In genomic region chr2:79498990-79499755, GRCm38 (mm10) we compare ENCODE assay signal across 8 mouse cellular contexts. TPM values are rescaled to one million over a fixed set of nuclear protein-coding genes. Genes with fewer than 3 reads are reported as not detected.
DNase-seq lines count a peak whose midpoint lies in the region; ATAC-seq and TF ChIP-seq lines count a peak whose summit lies in the region.

No protein-coding gene starts in this region.

- ATAC-seq in kidney, postnatal 0 days (replicated peaks; ENCODE audit: low FRiP score, low read depth): peak; percentile 68
- peak; percentile 72 for ATAC-seq in neural tube, embryonic 11.5 days (ENCODE audit: insufficient read depth, low FRiP score, low TSS enrichment)

- no peak overlapping the region for H3K4me2 ChIP-seq in kidney, postnatal 0 days (ENCODE audit: low read length)
- no peak overlapping the region for H3K4me2 ChIP-seq in neural tube, embryonic 11.5 days (ENCODE audit: low read depth)

- peak; percentile 41 for DNase-seq in adrenal gland, adult 2 months
- peak; percentile 60 for DNase-seq in embryo, embryonic 11.5 days (ENCODE audit: low read depth, low spot score)
- DNase-seq in heart, adult 8-10 months (ENCODE audit: low spot score): peak; percentile 29
- peak; percentile 93 for DNase-seq in kidney, postnatal 0 days (ENCODE audit: low spot score)
- peak; percentile 55 for DNase-seq in liver, adult 2 months (ENCODE audit: extremely low read depth, low read depth, low spot score)
- peak; percentile 81 for DNase-seq in neural tube, embryonic 11.5 days (ENCODE audit: low spot score)
- DNase-seq in testis, postnatal 10 days (ENCODE audit: low spot score): peak; percentile 82

- H3K27me3 ChIP-seq in C2C12 (ENCODE audit: control insufficient read depth, insufficient read depth, insufficient read length): no peaks in the 10 kb centered on the region
- no peaks in the 10 kb centered on the region for H3K27me3 ChIP-seq in kidney, postnatal 0 days (ENCODE audit: insufficient read depth, low read length)
- no peaks in the 10 kb centered on the region for H3K27me3 ChIP-seq in liver, adult 2 months (ENCODE audit: control insufficient read depth, insufficient read depth, low read length)
- no peaks in the 10 kb centered on the region for H3K27me3 ChIP-seq in neural tube, embryonic 11.5 days (ENCODE audit: control insufficient read depth, insufficient read depth, low read length)

- H3K4me1 ChIP-seq in kidney, postnatal 0 days (replicated peaks; ENCODE audit: insufficient read depth, low read length): no peaks in the 10 kb centered on the region
- H3K4me1 ChIP-seq in liver, adult 2 months (ENCODE audit: control insufficient read depth, insufficient read depth, low read length): no peaks in the 10 kb centered on the region
- H3K4me1 ChIP-seq in neural tube, embryonic 11.5 days (ENCODE audit: control insufficient read depth, insufficient read depth, low read length): no peaks in the 10 kb centered on the region

- H3K79me3 ChIP-seq in C2C12 (ENCODE audit: low read depth): no peaks in the 10 kb centered on the region

- H3K79me2 ChIP-seq in C2C12 (ENCODE audit: control insufficient read depth, insufficient read depth): no peaks in the 10 kb centered on the region
- H3K79me2 ChIP-seq in liver, adult 2 months (ENCODE audit: control insufficient read depth, insufficient read depth, low read length): no peaks in the 10 kb centered on the region

- 24% methylated on average over 10 of the region's 10 CpGs for whole genome bisulfite sequencing in kidney, postnatal 0 days
- WGBS in liver, adult 2 months: 19% methylated on average over 10 of the region's 10 CpGs
- WGBS in neural tube, embryonic 11.5 days: 27% methylated on average over 10 of the region's 10 CpGs

- H3K4me3 ChIP-seq in C2C12 (ENCODE audit: insufficient read depth, poor library complexity, severe bottlenecking): no peak overlapping the region
- no peak overlapping the region for H3K4me3 ChIP-seq in kidney, postnatal 0 days (replicated peaks; ENCODE audit: low read depth, low read length)
- no peak overlapping the region for H3K4me3 ChIP-seq in liver, adult 2 months (ENCODE audit: insufficient read depth, low read depth, low read length)
- no peak overlapping the region for H3K4me3 ChIP-seq in neural tube, embryonic 11.5 days (ENCODE audit: low read depth, low read length)

- peak; percentile 80 for TF ChIP-seq CTCF in C2C12 (IDR thresholded peaks at IDR 0.05; ENCODE audit: control insufficient read depth, insufficient read depth, insufficient read length)
- peak; percentile 93 for TF ChIP-seq CTCF in kidney, postnatal 0 days (IDR thresholded peaks at IDR 0.05; ENCODE audit: low read depth)
- peak; percentile 96 for TF ChIP-seq CTCF in liver, adult 2 months (IDR thresholded peaks at IDR 0.05; ENCODE audit: low read depth, low read length)

- H3K9me3 ChIP-seq in kidney, postnatal 0 days (replicated peaks; ENCODE audit: low read length): no peaks in the 10 kb centered on the region
- H3K9me3 ChIP-seq in neural tube, embryonic 11.5 days (ENCODE audit: control insufficient read depth, low read length): no peaks in the 10 kb centered on the region

- no peaks in the 10 kb centered on the region for H3K36me3 ChIP-seq in C2C12 (ENCODE audit: control insufficient read depth, insufficient read depth)
- no peaks in the 10 kb centered on the region for H3K36me3 ChIP-seq in kidney, postnatal 0 days (ENCODE audit: insufficient read depth, low read length)
- H3K36me3 ChIP-seq in liver, adult 2 months (ENCODE audit: control insufficient read depth, insufficient read depth, low read length): no peaks in the 10 kb centered on the region
- H3K36me3 ChIP-seq in neural tube, embryonic 11.5 days (ENCODE audit: control insufficient read depth, insufficient read depth, low read length): no peaks in the 10 kb centered on the region

- TF ChIP-seq POLR2A in liver, adult 2 months (IDR thresholded peaks at IDR 0.05; ENCODE audit: extremely low read depth, insufficient read depth, low read length): no peak

- no peak overlapping the region for H3K9ac ChIP-seq in kidney, postnatal 0 days (ENCODE audit: low read depth, low read length)
- no peak overlapping the region for H3K9ac ChIP-seq in liver, adult 2 months (ENCODE audit: low read depth, low read length)
- no peak overlapping the region for H3K9ac ChIP-seq in neural tube, embryonic 11.5 days (ENCODE audit: low read length)

- H3K27ac ChIP-seq in kidney, postnatal 0 days: no peak overlapping the region
- no peak overlapping the region for H3K27ac ChIP-seq in liver, adult 2 months (replicated peaks; ENCODE audit: insufficient read depth, low read depth, low read length)
- no peak overlapping the region for H3K27ac ChIP-seq in neural tube, embryonic 11.5 days (ENCODE audit: low read depth, low read length)

- no peak overlapping the region for H3ac ChIP-seq in C2C12 (ENCODE audit: control insufficient read depth, insufficient read length, low read depth)

TF ChIP-seq in C2C12, 6 proteins besides CTCF, POLR2A, EP300 and RAD21:
- TF ChIP-seq FOSL1 (IDR thresholded peaks at IDR 0.05; ENCODE audit: insufficient read depth, low read length, poor library complexity, severe bottlenecking) (no peak), MYOG (IDR thresholded peaks at IDR 0.05; ENCODE audit: control insufficient read depth, extremely low read depth, insufficient read length) (no peak), CEBPB (IDR thresholded peaks at IDR 0.05; ENCODE audit: low read depth) (no peak)

RNA-seq across cellular contexts. Expression of gene Cerkl, which starts 42.6 kb away (rescaled TPM):
- not detected for polyA plus RNA-seq in C2C12 (2012; fragmentation: generic; extraction: Trizol)
- 1 to 10 TPM; 1.4 to 3.0 TPM for total RNA-seq in adrenal gland, adult 2 months (2021)
- 0.57 TPM in 1 of 2 replicates, not detected in the other for polyA plus RNA-seq in adrenal gland, adult 2 months (2012; rRNA removed)
- 1 to 10 TPM in 2 of 4 experiments, under 1 TPM in 2; 0.27 to 1.9 (median 1.2) TPM for total RNA-seq in heart, adult 8-10 months (2022)
- polyA plus RNA-seq in kidney, postnatal 0 days (2015; fragmentation: Nextera tagmentation; extraction: Ambion mirVana): 1.9 and 2.1 TPM in 2 replicates
- 4.1 and 6.2 TPM in 2 replicates for total RNA-seq in liver, adult 2 months (2014; rRNA removed)
- polyA plus RNA-seq in liver, adult 2 months (2012; rRNA removed): 2.6 and 2.7 TPM in 2 replicates
- polyA plus RNA-seq in neural tube, embryonic 11.5 days (2014; fragmentation: Nextera tagmentation; extraction: Ambion mirVana): 2.5 and 6.2 TPM in 2 replicates

RNA-seq across cellular contexts. Expression of gene Neurod1, which starts 42.6 kb away (rescaled TPM):
- not detected for polyA plus RNA-seq in C2C12 (2012; fragmentation: generic; extraction: Trizol)
- not detected for total RNA-seq in adrenal gland, adult 2 months (2021)
- 0.07 TPM in 1 of 2 replicates, not detected in the other for polyA plus RNA-seq in adrenal gland, adult 2 months (2012; rRNA removed)
- not detected for total RNA-seq in heart, adult 8-10 months (2022)
- polyA plus RNA-seq in kidney, postnatal 0 days (2015; fragmentation: Nextera tagmentation; extraction: Ambion mirVana): not detected in 2 replicates
- not detected in 2 replicates for total RNA-seq in liver, adult 2 months (2014; rRNA removed)
- not detected in 2 replicates for polyA plus RNA-seq in liver, adult 2 months (2012; rRNA removed)
- polyA plus RNA-seq in neural tube, embryonic 11.5 days (2014; fragmentation: Nextera tagmentation; extraction: Ambion mirVana): 31.8 and 44.8 TPM in 2 replicates

Comparison
In these comparisons a context has a peak if more than half of its experiments do, and no peak if none do; other contexts are left out.
1. DNase-seq: peak in every context shown above with its lines; median percentile 93 in kidney, postnatal 0 days; 82 in testis, postnatal 10 days; 81 in neural tube, embryonic 11.5 days; 60 in embryo, embryonic 11.5 days; 55 in liver, adult 2 months; 41 in adrenal gland, adult 2 months; 29 in heart, adult 8-10 months.
2. RNA of gene Neurod1, which starts 42.6 kb away (polyA plus RNA-seq): 31.8 to 44.8 TPM in neural tube, embryonic 11.5 days; 0.07 TPM in adrenal gland, adult 2 months, not detected in C2C12 (single experiment), not detected in kidney, postnatal 0 days and not detected in liver, adult 2 months; every median in the first group is over 10 times any median in the second.
3. Peak in every context shown above with its lines, with median percentiles within 50 percentile points of each other: CTCF ChIP-seq.